Mouse (Mus musculus): ENCODE results near the gene Poll.

GRCm38 (mm10) chr19:45596434-45596833 is 36.1 kb upstream of the Poll start:
- TF ChIP-seq CTCF (conservative IDR thresholded peaks at IDR 0.05 in 1 of 2, IDR thresholded peaks at IDR 0.05 in 1 of 2; ENCODE audit: low read depth in 2 of 2, low read length in 2 of 2) (no peak), POLR2AphosphoS2 (IDR thresholded peaks at IDR 0.05; ENCODE audit: low read depth, low read length) (no peak), POLR2A (IDR thresholded peaks at IDR 0.05; ENCODE audit: low read depth, low read length) (no peak), KAT2A (IDR thresholded peaks at IDR 0.05; ENCODE audit: insufficient replicate concordance, low read length) (no peak), USF2 (conservative IDR thresholded peaks at IDR 0.05; ENCODE audit: low read depth, low read length) (no peak), E2F4 (IDR thresholded peaks at IDR 0.05; ENCODE audit: insufficient replicate concordance, low read depth, low read length) (no peak), ZKSCAN1 (IDR thresholded peaks at IDR 0.05; ENCODE audit: borderline replicate concordance, low read depth, low read length) (no peak), ZC3H11A (IDR thresholded peaks at IDR 0.05; ENCODE audit: low read depth, low read length) (no peak), ELF1 (IDR thresholded peaks at IDR 0.05; ENCODE audit: low read depth, low read length) (no peak), EP300 (IDR thresholded peaks at IDR 0.05; ENCODE audit: low read length) (no peak), CHD2 (IDR thresholded peaks at IDR 0.05; ENCODE audit: low read length) (no peak)
